Mouse (Mus musculus): ENCODE measurements around the gene Dnajc22. TPM values are rescaled to one million over a fixed set of nuclear protein-coding genes. Genes with fewer than 3 reads are reported as not detected.
"Not testable (repeated sequence)": the region's sequence is repeated elsewhere in the genome, so short reads cannot be mapped to it uniquely, and the experiment has no call there.

Gene Dnajc22
- 0.61 and 0.62 TPM in 2 replicates for polyA plus RNA-seq (2014; fragmentation: Nextera tagmentation; extraction: Ambion mirVana)

DNA sequence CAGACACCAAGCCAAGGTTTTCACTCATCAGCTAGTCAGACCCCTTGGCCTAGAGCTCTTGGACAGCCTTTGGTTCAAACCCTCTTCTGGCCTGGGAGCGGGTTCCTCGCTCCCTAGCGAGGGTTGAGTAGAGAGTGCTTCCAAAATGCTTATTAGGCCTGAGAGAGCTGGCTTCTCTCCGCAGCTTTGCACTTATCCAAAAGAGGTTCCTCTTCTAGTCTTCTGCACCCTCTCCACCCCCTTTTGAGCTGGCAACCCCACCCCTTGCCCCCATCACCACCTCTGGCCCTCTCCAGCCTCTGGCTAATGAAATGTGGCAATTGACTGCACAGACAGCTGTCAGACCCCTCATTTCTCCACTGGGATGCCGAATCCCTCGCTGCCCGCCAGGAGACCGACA, at the start of gene Dnajc22:
Dnajc22 (plus strand) TSS at position 301 of the 400 bp plus-strand sequence.
- no peak within 1 kb of the TSS for H3K27ac ChIP-seq (replicated peaks; ENCODE audit: low read depth, low read length)
- H3K4me3 ChIP-seq (ENCODE audit: low read depth, low read length) = peak within 1 kb of the TSS; percentile 33
- peak within 1 kb of the TSS; percentile 45; the same call in 1 of the 2 replicates for H3K9ac ChIP-seq (ENCODE audit: low read length)
- H3K36me3 ChIP-seq (ENCODE audit: control insufficient read depth, insufficient read depth, low read length) = no peaks in the 10 kb centered on the region
- H3K4me2 ChIP-seq (ENCODE audit: low read depth, severe bottlenecking) = peak within 1 kb of the TSS; percentile 75
- H3K27me3 ChIP-seq (ENCODE audit: control insufficient read depth, insufficient read depth, low read length) = peaks cover 98% of the 10 kb centered on the region
- ATAC-seq (ENCODE audit: insufficient number of reproducible peaks, low FRiP score, low TSS enrichment, low read depth) = no peak
- H3K4me1 ChIP-seq (ENCODE audit: control insufficient read depth, insufficient read depth, low read length) = peaks cover 25% of the 10 kb centered on the region
- no peak for DNase-seq (ENCODE audit: low spot score)
- no peaks in the 10 kb centered on the region for H3K9me3 ChIP-seq (ENCODE audit: control insufficient read depth, low read length)
- WGBS = 10% methylated on average over 8 of the region's 8 CpGs

GRCm38 (mm10) chr15:99044854-99045253, 48.1 kb upstream of the Dnajc22 start:
- Histone ChIP-seq H3K27me3 (ENCODE audit: control insufficient read depth, insufficient read depth, low read length) (no peaks in the 10 kb centered on the region), H3K9ac (ENCODE audit: low read length) (no peak overlapping the region), H3K27ac (replicated peaks; ENCODE audit: low read depth, low read length) (no peak overlapping the region), H3K36me3 (ENCODE audit: control insufficient read depth, insufficient read depth, low read length) (no peaks in the 10 kb centered on the region), H3K4me2 (ENCODE audit: low read depth, severe bottlenecking) (no peak overlapping the region), H3K9me3 (ENCODE audit: control insufficient read depth, low read length) (no peaks in the 10 kb centered on the region), H3K4me3 (ENCODE audit: low read depth, low read length) (no peak overlapping the region), H3K4me1 (ENCODE audit: control insufficient read depth, insufficient read depth, low read length) (no peaks in the 10 kb centered on the region)
- WGBS = 41% methylated on average over 3 of the region's 3 CpGs
- ATAC-seq (ENCODE audit: insufficient number of reproducible peaks, low FRiP score, low TSS enrichment, low read depth) (no peak), DNase-seq (ENCODE audit: low spot score) (peak; percentile 42)

DNA sequence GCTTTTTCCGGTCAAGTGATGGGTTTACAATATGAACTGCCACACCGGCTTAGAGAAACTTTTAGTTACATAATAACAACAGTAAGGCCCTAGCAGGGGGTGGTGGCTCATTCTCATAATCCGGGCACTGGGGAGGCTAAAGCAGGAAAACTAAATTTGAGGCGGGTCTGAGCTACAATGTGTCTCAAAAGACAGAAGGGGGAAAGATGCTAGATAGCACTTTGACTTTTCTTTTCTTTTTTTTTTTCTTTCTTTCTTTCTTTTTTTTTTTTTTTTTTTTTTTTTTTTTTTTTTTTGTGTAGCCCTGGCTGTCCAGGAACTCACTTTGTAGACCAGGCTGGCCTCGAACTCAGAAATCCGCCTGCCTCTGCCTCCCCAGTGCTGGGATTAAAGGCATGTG, 47.2 kb upstream of the Dnajc22 start:
- H3K9ac ChIP-seq (ENCODE audit: low read length); H3K4me2 ChIP-seq (ENCODE audit: low read depth, severe bottlenecking); ATAC-seq (ENCODE audit: insufficient number of reproducible peaks, low FRiP score, low TSS enrichment, low read depth); H3K27me3 ChIP-seq (ENCODE audit: control insufficient read depth, insufficient read depth, low read length); H3K4me3 ChIP-seq (ENCODE audit: low read depth, low read length); DNase-seq (ENCODE audit: low spot score); H3K27ac ChIP-seq (replicated peaks; ENCODE audit: low read depth, low read length); H3K9me3 ChIP-seq (ENCODE audit: control insufficient read depth, low read length); H3K36me3 ChIP-seq (ENCODE audit: control insufficient read depth, insufficient read depth, low read length); H3K4me1 ChIP-seq (ENCODE audit: control insufficient read depth, insufficient read depth, low read length): not testable (repeated sequence)
- 88% methylated on average over 6 of the region's 6 CpGs for WGBS

DNA sequence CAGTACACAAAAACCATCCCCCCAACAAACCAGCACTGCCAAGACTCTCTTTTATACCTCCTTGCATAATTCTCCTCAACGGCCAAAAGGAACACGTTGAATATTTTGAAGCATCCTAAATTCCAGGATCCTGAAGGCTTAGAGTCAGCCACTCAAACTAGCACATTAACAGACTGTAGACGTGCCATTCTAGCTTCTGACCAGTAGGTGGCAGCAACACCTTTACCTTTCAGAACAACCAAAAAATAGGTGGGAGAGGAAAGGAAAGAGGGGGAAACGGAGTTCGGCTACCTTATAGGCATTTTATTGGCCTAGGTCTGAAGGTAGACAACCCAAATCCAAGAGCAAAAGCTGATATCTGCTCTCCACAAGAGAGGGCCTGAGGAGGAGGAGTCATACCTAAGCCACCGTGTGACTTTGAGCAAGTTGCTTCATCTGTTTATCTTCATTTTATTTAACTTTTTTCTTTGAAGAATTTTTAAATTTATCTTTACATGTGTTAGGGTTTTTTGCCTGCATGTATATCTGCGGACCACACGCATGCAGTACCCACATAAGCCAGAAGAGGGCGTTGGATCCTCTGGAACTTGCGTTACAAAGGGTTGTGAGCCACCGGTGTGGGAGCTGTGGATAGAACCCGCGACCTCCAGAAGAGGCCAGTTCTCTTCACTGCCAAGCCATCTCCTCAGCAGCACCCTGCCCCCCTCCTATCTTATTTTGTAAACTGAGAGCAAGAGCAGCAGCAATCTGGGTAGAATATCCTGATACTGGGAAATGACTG, 43.3 kb upstream of the Dnajc22 start:
- no peak overlapping the region for H3K4me3 ChIP-seq (ENCODE audit: low read depth, low read length)
- no peak overlapping the region for H3K4me2 ChIP-seq (ENCODE audit: low read depth, severe bottlenecking)
- ATAC-seq (ENCODE audit: insufficient number of reproducible peaks, low FRiP score, low TSS enrichment, low read depth) (no peak), DNase-seq (ENCODE audit: low spot score) (peak; percentile 75)
- peaks cover 18% of the 10 kb centered on the region for H3K27me3 ChIP-seq (ENCODE audit: control insufficient read depth, insufficient read depth, low read length)
- H3K9me3 ChIP-seq (ENCODE audit: control insufficient read depth, low read length) = no peaks in the 10 kb centered on the region
- no peak overlapping the region for H3K9ac ChIP-seq (ENCODE audit: low read length)
- H3K4me1 ChIP-seq (ENCODE audit: control insufficient read depth, insufficient read depth, low read length) = peaks cover 5% of the 10 kb centered on the region
- 34% methylated on average over 13 of the region's 13 CpGs for WGBS
- no peak overlapping the region for H3K27ac ChIP-seq (replicated peaks; ENCODE audit: low read depth, low read length)
- no peaks in the 10 kb centered on the region for H3K36me3 ChIP-seq (ENCODE audit: control insufficient read depth, insufficient read depth, low read length)

GRCm38 (mm10) chr15:99053373-99053772, 39.6 kb upstream of the Dnajc22 start:
- Histone ChIP-seq H3K4me3 (ENCODE audit: low read depth, low read length) (no peak overlapping the region), H3K4me2 (ENCODE audit: low read depth, severe bottlenecking) (0 out of 2 replicates have a peak overlapping the region, but pooled peaks have one; percentile 12), H3K9ac (ENCODE audit: low read length) (no peak overlapping the region; the same call in 1 of the 2 replicates), H3K27me3 (ENCODE audit: control insufficient read depth, insufficient read depth, low read length) (peaks cover 54% of the 10 kb centered on the region), H3K27ac (replicated peaks; ENCODE audit: low read depth, low read length) (no peak overlapping the region), H3K36me3 (ENCODE audit: control insufficient read depth, insufficient read depth, low read length) (no peaks in the 10 kb centered on the region), H3K4me1 (ENCODE audit: control insufficient read depth, insufficient read depth, low read length) (peaks cover 16% of the 10 kb centered on the region), H3K9me3 (ENCODE audit: control insufficient read depth, low read length) (no peaks in the 10 kb centered on the region)
- 6% methylated on average over 9 of the region's 9 CpGs for WGBS
- ATAC-seq (ENCODE audit: insufficient number of reproducible peaks, low FRiP score, low TSS enrichment, low read depth) (no peak), DNase-seq (ENCODE audit: low spot score) (no peak)

GRCm38 (mm10) chr15:99055040-99055439, 37.9 kb upstream of the Dnajc22 start, which contains the start of gene Prph:
Gene Prph (plus strand): TSS chr15:99055174.
- H3K9ac ChIP-seq (ENCODE audit: low read length) = 0 out of 2 replicates have a peak within 1 kb of the TSS, but pooled peaks have one; percentile 22

DNA sequence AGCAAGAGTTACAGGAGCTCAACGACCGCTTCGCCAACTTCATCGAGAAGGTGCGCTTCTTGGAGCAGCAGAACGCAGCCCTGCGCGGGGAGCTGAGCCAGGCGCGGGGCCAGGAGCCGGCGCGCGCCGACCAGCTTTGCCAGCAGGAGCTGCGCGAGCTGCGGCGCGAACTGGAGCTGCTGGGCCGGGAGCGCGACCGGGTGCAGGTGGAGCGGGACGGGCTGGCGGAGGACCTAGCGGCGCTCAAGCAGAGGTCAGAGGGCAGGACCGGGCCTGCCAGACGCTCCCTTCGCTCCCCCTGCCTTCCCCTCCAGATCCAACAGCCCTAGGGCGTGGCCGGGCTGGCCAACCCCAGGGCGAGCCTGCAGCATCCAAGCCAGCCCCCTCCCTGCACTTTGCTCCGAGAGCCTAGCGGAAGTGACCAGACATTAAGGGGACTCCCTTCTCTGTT, 37.4 kb upstream of the Dnajc22 start:
- no peak for ATAC-seq (ENCODE audit: insufficient number of reproducible peaks, low FRiP score, low TSS enrichment, low read depth)
- Histone ChIP-seq H3K4me1 (ENCODE audit: control insufficient read depth, insufficient read depth, low read length) (peaks cover 16% of the 10 kb centered on the region), H3K9me3 (ENCODE audit: control insufficient read depth, low read length) (no peaks in the 10 kb centered on the region), H3K4me2 (ENCODE audit: low read depth, severe bottlenecking) (peak overlapping the region; percentile 52), H3K4me3 (ENCODE audit: low read depth, low read length) (peak overlapping the region; percentile 26), H3K27me3 (ENCODE audit: control insufficient read depth, insufficient read depth, low read length) (peaks cover 61% of the 10 kb centered on the region), H3K27ac (replicated peaks; ENCODE audit: low read depth, low read length) (no peak overlapping the region), H3K36me3 (ENCODE audit: control insufficient read depth, insufficient read depth, low read length) (no peaks in the 10 kb centered on the region), H3K9ac (ENCODE audit: low read length) (0 out of 2 replicates have a peak overlapping the region, but pooled peaks have one; percentile 22)
- WGBS = 0% methylated on average over 36 of the region's 37 CpGs
- DNase-seq (ENCODE audit: low spot score) = peak; percentile 61

More at GRCm38 (mm10) chr15:99055040-99055439, 37.9 kb upstream of the Dnajc22 start, which contains the start of gene Prph:
- peaks cover 61% of the 10 kb centered on the region for H3K27me3 ChIP-seq (ENCODE audit: control insufficient read depth, insufficient read depth, low read length)
- H3K4me3 ChIP-seq (ENCODE audit: low read depth, low read length) = peak within 1 kb of the TSS; percentile 26
- DNase-seq (ENCODE audit: low spot score) (no peak), ATAC-seq (ENCODE audit: insufficient number of reproducible peaks, low FRiP score, low TSS enrichment, low read depth) (no peak)
- no peaks in the 10 kb centered on the region for H3K36me3 ChIP-seq (ENCODE audit: control insufficient read depth, insufficient read depth, low read length)
- H3K4me2 ChIP-seq (ENCODE audit: low read depth, severe bottlenecking) = peak within 1 kb of the TSS; percentile 52
- H3K4me1 ChIP-seq (ENCODE audit: control insufficient read depth, insufficient read depth, low read length) = peaks cover 16% of the 10 kb centered on the region
- no peaks in the 10 kb centered on the region for H3K9me3 ChIP-seq (ENCODE audit: control insufficient read depth, low read length)
- under 1% methylated on average over 29 of the region's 30 CpGs for WGBS
- H3K27ac ChIP-seq (replicated peaks; ENCODE audit: low read depth, low read length) = no peak within 1 kb of the TSS

GRCm38 (mm10) chr15:99056332-99056731, 36.6 kb upstream of the Dnajc22 start:
- Histone ChIP-seq H3K9me3 (ENCODE audit: control insufficient read depth, low read length) (no peaks in the 10 kb centered on the region), H3K4me3 (ENCODE audit: low read depth, low read length) (no peak overlapping the region), H3K27me3 (ENCODE audit: control insufficient read depth, insufficient read depth, low read length) (peaks cover 61% of the 10 kb centered on the region), H3K9ac (ENCODE audit: low read length) (no peak overlapping the region), H3K36me3 (ENCODE audit: control insufficient read depth, insufficient read depth, low read length) (no peaks in the 10 kb centered on the region), H3K4me2 (ENCODE audit: low read depth, severe bottlenecking) (no peak overlapping the region), H3K4me1 (ENCODE audit: control insufficient read depth, insufficient read depth, low read length) (peaks cover 16% of the 10 kb centered on the region), H3K27ac (replicated peaks; ENCODE audit: low read depth, low read length) (no peak overlapping the region)
- DNase-seq (ENCODE audit: low spot score) (peak; percentile 69), ATAC-seq (ENCODE audit: insufficient number of reproducible peaks, low FRiP score, low TSS enrichment, low read depth) (no peak)
- 9% methylated on average over 14 of the region's 14 CpGs for WGBS
